Mouse (Mus musculus) kidney, embryonic 16.5 days (tissue): ENCODE data around the gene Ikzf1. TPM values are rescaled to one million over a fixed set of nuclear protein-coding genes. Genes with fewer than 3 reads are reported as not detected.
A peak's percentile ranks its signal among the peaks of the same experiment; 100 is the strongest.

Experiments used
- ATAC-seq: fragments of 200-750 bp; cut with Nextera tagmentation; 2 replicates; pipeline ENCODE4 v1.8.0; 2017; ENCODE audit warnings: moderate TSS enrichment; ENCODE audit not compliant: low FRiP score, low TSS enrichment
- H3K27ac ChIP-seq: fragments of 300-500 bp; sonication (generic); 2 replicates; pipeline ENCODE4 v1.5.1; 2014; ENCODE audit warnings: low read length
- H3K27me3 ChIP-seq: fragments of 300-500 bp; sonication (generic); 2 replicates; pipeline ENCODE4 v1.6.1; 2014; ENCODE audit warnings: low read length, control low read depth, mixed read lengths; ENCODE audit not compliant: insufficient read depth
- H3K36me3 ChIP-seq: fragments of 300-500 bp; sonication (generic); 2 replicates; pipeline ENCODE4 v1.6.1; 2014; ENCODE audit warnings: low read length, control low read depth, mixed read lengths; ENCODE audit not compliant: insufficient read depth
- H3K4me1 ChIP-seq: fragments of 300-500 bp; sonication (generic); 2 replicates; pipeline ENCODE4 v1.6.1; 2014; ENCODE audit warnings: low read length, control low read depth, mixed read lengths; ENCODE audit not compliant: insufficient read depth
- H3K4me2 ChIP-seq: fragments of 300-500 bp; sonication (generic); replicated peaks from 2 replicates; pipeline ENCODE4 v1.6.1; 2014; ENCODE audit warnings: low read depth, low read length
- H3K4me3 ChIP-seq: fragments of 300-500 bp; sonication (generic); 2 replicates; pipeline ENCODE4 v1.5.1; 2014; ENCODE audit warnings: mild to moderate bottlenecking, low read length
- H3K9ac ChIP-seq: fragments of 300-500 bp; sonication (generic); replicated peaks from 2 replicates; pipeline ENCODE4 v1.6.1; 2014; ENCODE audit warnings: low read length
- H3K9me3 ChIP-seq: fragments of 300-500 bp; sonication (generic); 2 replicates; pipeline ENCODE4 v1.6.1; 2016; ENCODE audit warnings: low read length, control low read depth
- WGBS: fragments of 180-500 bp; shearing (Covaris S2); extraction: QIAGEN DNeasy Blood & Tissue Kit; methylation state at CpG from one replicate; pipeline ENCODE4 v1.1.7; 2014; 5-methylcytosine and 5-hydroxymethylcytosine counted together
- polyA plus RNA-seq: library from polyadenylated mRNA; unstranded; fragments of >200 nt; fragmentation: Nextera tagmentation; extraction: Ambion mirVana; gene quantifications from 2 replicates; pipeline ENCODE4 v1.2.1, GENCODE M21; 2015

The Ikzf1 gene
- polyA plus RNA-seq, 1 experiment from 2014 or later = 0.44 TPM

DNA sequence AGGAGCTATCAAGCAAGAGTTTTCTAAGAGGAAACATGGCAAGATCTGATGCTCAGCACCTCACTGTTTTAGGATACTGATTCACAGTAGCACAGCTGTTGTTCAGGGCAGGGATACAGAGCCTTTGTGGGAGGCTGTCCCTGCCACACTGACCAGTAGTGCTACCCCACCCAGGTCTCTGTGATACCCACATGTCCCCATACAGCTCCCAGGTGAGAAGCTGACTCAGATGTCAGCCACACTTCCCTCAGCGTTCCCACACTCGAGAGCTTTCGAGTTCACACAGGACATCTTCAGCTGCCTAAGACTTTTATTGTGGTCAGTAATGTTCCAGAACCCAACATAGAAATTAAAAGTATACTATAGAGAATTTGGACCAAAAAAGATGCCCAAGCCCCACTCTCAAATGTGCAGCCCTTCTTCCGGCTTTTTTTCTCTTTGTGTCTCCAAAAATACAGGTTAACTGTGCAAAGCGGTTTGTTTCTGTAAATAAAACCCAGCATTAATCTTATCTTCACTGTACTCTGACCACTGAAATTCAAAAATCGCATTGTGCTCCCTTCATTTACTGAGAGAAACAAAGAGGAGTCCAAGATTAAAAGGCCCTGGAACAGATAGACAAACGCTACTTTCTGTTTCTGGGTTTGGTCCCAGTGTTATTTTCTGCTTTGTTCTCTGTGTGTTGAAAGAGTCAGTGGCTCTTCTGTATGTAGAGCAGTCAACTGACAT, 31.3 kb downstream of the Ikzf1 start:
- Histone ChIP-seq H3K27ac (no peak overlapping the region), H3K4me2 (no peak overlapping the region), H3K4me3 (no peak overlapping the region), H3K36me3 (no peaks in the 10 kb centered on the region), H3K9me3 (no peaks in the 10 kb centered on the region), H3K27me3 (no peaks in the 10 kb centered on the region), H3K9ac (no peak overlapping the region), H3K4me1 (no peaks in the 10 kb centered on the region)
- WGBS = 87% methylated on average over 7 of the region's 7 CpGs
- ATAC-seq = no peak

DNA sequence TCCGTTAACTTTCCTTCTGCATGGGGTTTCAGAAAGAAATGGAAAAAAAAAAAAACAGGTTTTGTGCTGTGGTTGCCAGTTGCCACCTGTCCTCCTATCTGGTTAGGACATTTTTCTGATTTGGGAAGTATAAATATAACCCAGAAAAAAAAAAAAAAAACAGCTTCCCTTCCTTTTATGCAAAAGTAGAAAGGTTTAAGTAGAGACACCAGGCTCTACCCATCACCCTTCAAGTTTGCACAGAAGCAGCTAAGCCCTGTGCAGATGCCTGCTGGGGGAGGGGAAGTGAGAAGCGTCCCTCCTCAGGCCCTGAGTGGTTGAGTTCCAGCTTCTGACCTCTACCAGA, 31.9 kb downstream of the Ikzf1 start:
- 87% methylated on average over 2 of the region's 2 CpGs for WGBS
- Histone ChIP-seq H3K9me3 (no peaks in the 10 kb centered on the region), H3K36me3 (no peaks in the 10 kb centered on the region), H3K9ac (no peak overlapping the region), H3K4me3 (no peak overlapping the region), H3K27me3 (no peaks in the 10 kb centered on the region), H3K4me1 (no peaks in the 10 kb centered on the region), H3K27ac (no peak overlapping the region), H3K4me2 (no peak overlapping the region)
- ATAC-seq = no peak

DNA sequence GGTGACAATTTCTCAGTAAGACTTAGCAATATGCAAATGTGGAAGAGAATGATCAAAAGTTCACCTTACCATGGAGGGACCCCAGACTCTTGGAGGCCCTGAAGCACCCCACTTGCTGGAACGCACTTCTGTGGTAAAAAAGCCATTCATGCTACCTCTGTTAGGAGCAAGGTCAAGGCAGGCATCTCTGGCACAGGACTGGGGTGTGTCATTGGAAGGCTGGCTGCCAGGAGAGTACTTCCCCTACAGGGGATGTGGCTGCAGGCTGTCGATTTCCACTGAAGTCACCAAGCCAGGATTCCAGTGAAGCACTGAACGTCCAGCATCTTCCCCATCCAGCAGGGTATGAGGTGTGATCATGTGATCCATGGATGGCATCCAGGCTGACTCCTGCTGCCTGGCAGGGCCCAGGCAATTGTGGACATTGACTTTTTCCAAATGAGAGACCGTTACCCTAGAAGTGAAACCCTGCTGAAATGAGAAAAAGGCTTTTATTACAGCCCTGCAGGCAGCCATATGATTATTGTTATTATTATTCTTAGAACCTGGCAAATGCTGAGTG, 32.9 kb downstream of the Ikzf1 start:
- Histone ChIP-seq H3K36me3 (no peaks in the 10 kb centered on the region), H3K4me2 (no peak overlapping the region), H3K4me1 (no peaks in the 10 kb centered on the region), H3K9me3 (no peaks in the 10 kb centered on the region), H3K27ac (no peak overlapping the region), H3K27me3 (no peaks in the 10 kb centered on the region), H3K9ac (no peak overlapping the region), H3K4me3 (no peak overlapping the region)
- no peak for ATAC-seq
- WGBS = 83% methylated on average over 4 of the region's 4 CpGs

- no peak overlapping the region for H3K27ac ChIP-seq
- 71% methylated on average over 5 of the region's 5 CpGs for WGBS
- H3K9ac ChIP-seq = no peak overlapping the region
- H3K9me3 ChIP-seq = no peaks in the 10 kb centered on the region
- H3K27me3 ChIP-seq = no peaks in the 10 kb centered on the region
- no peaks in the 10 kb centered on the region for H3K36me3 ChIP-seq
- no peak overlapping the region for H3K4me3 ChIP-seq
- no peaks in the 10 kb centered on the region for H3K4me1 ChIP-seq
- H3K4me2 ChIP-seq = no peak overlapping the region
- ATAC-seq = no peak
Measured at GRCm38 (mm10) chr11:11719748-11720147, 34.9 kb downstream of the Ikzf1 start.

- no peaks in the 10 kb centered on the region for H3K36me3 ChIP-seq
- no peak overlapping the region for H3K4me3 ChIP-seq
- ATAC-seq = no peak
- 74% methylated on average over 11 of the region's 11 CpGs for WGBS
- no peak overlapping the region for H3K9ac ChIP-seq
- no peaks in the 10 kb centered on the region for H3K27me3 ChIP-seq
- no peak overlapping the region for H3K4me2 ChIP-seq
- no peaks in the 10 kb centered on the region for H3K4me1 ChIP-seq
- no peaks in the 10 kb centered on the region for H3K9me3 ChIP-seq
- H3K27ac ChIP-seq = no peak overlapping the region
Measured at GRCm38 (mm10) chr11:11725252-11725875, 40.6 kb downstream of the Ikzf1 start.

DNA sequence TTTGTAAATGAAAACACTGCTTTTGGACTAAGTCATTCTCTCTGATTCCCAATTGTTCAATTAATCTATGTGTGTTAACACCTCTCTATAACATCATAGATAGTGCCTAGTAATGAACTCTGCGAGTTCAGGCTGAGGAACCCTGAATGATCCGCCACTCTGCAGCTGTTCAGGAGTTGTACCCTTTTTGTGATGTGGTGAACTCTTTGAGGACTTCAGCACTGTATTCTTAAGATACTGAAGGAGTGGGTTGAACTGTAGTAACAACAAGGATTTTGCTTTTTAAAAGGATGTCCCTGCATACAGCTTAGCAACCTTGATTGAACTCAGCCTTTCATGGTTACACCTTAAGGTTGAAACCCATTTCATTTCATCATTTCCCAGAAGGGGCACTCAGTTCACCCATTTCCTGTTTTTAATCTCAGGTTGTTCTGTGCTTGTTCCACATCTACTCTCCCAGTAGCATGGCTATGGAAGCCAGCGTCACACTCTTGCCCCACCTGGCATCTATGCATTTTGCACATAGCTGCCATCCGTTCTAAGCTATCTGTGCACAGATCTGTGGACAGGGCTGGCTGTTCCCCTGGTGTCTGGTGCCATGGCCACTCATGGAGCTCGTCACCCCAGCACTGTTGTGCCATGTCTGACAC, 41.2 kb downstream of the Ikzf1 start:
- no peak overlapping the region for H3K27ac ChIP-seq
- no peaks in the 10 kb centered on the region for H3K27me3 ChIP-seq
- H3K9me3 ChIP-seq = no peaks in the 10 kb centered on the region
- no peaks in the 10 kb centered on the region for H3K4me1 ChIP-seq
- no peaks in the 10 kb centered on the region for H3K36me3 ChIP-seq
- no peak overlapping the region for H3K4me3 ChIP-seq
- WGBS = 88% methylated on average over 5 of the region's 5 CpGs
- H3K9ac ChIP-seq = no peak overlapping the region
- ATAC-seq = no peak
- H3K4me2 ChIP-seq = no peak overlapping the region

DNA sequence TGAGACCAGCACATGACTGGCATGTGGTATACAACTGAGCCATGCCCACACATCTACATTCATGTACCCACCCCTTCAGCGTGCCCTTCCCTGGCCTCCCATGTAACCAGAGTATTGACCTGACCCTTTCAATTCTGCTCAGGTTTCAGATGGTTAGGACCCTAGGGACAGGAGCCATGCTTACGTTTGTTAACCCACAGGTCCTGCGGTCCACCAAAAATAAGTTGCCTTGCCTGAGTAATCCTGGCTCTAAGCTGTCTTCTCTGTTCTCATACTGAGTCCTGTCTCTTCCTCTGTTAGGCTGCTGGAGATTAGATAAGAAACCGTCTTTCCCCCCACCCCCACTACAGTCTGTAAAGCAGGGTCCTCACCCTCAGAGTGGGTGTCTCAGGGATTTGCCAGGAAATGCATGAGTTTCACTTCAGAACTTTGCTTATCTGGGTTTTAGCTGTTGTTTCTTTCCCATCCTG, 42.0 kb downstream of the Ikzf1 start:
- Histone ChIP-seq H3K27ac (no peak overlapping the region), H3K9ac (no peak overlapping the region), H3K9me3 (no peaks in the 10 kb centered on the region), H3K27me3 (no peaks in the 10 kb centered on the region), H3K4me1 (no peaks in the 10 kb centered on the region), H3K4me3 (no peak overlapping the region), H3K4me2 (no peak overlapping the region), H3K36me3 (no peaks in the 10 kb centered on the region)
- WGBS = 49% methylated on average over 4 of the region's 4 CpGs
- no peak for ATAC-seq

GRCm38 (mm10) chr11:11727936-11728556, 43.2 kb downstream of the Ikzf1 start:
- Histone ChIP-seq H3K27me3 (no peaks in the 10 kb centered on the region), H3K4me2 (no peak overlapping the region), H3K4me3 (no peak overlapping the region), H3K9ac (no peak overlapping the region), H3K27ac (no peak overlapping the region), H3K36me3 (no peaks in the 10 kb centered on the region), H3K4me1 (no peaks in the 10 kb centered on the region), H3K9me3 (no peaks in the 10 kb centered on the region)
- ATAC-seq = no peak
- 89% methylated on average over 10 of the region's 10 CpGs for WGBS

- ATAC-seq = 0 out of 2 replicates have a peak, but pooled peaks have one; percentile 6
- Histone ChIP-seq H3K4me2 (no peak overlapping the region), H3K4me3 (no peak overlapping the region), H3K27ac (no peak overlapping the region), H3K9me3 (no peaks in the 10 kb centered on the region), H3K36me3 (no peaks in the 10 kb centered on the region), H3K4me1 (no peaks in the 10 kb centered on the region), H3K9ac (no peak overlapping the region), H3K27me3 (no peaks in the 10 kb centered on the region)
- 81% methylated on average over 6 of the region's 6 CpGs for WGBS
Measured at GRCm38 (mm10) chr11:11729216-11729615, 44.4 kb downstream of the Ikzf1 start.
